In genomic region chr8:113882558-113882957, GRCm38 (mm10) we compare ENCODE assay signal across 26 mouse cellular contexts. TPM values are rescaled to one million over a fixed set of nuclear protein-coding genes. Genes with fewer than 3 reads are reported as not detected.
DNase-seq lines count a peak whose midpoint lies in the region; ATAC-seq lines count a peak whose summit lies in the region.
"Had no signal": no experiment of that assay in that cellular context is flagged by ENCODE, and none has a peak within 500 bp of the region (broad histone marks: within the 10 kb centered on the region; RNA-seq: fewer than 3 reads in every experiment).

No protein-coding gene starts in this region.

- no peaks in the 10 kb centered on the region for H3K4me1 ChIP-seq in heart, embryonic 11.5 days (ENCODE audit: control insufficient read depth, insufficient read depth, low read length)
- peaks cover 4% of the 10 kb centered on the region; the same call in 1 of the 2 replicates for H3K4me1 ChIP-seq in heart, embryonic 10.5 days
- H3K4me1 ChIP-seq in kidney, embryonic 15.5 days: 0 out of 2 replicates have a peak, but pooled peaks cover 12% of the 10 kb centered on the region
- H3K4me1 ChIP-seq in kidney, embryonic 16.5 days (ENCODE audit: insufficient read depth, low read length): no peaks in the 10 kb centered on the region

- H3K27ac ChIP-seq in heart, embryonic 11.5 days (ENCODE audit: low read depth, low read length): no peak overlapping the region
- no peak overlapping the region for H3K27ac ChIP-seq in heart, embryonic 10.5 days
- H3K27ac ChIP-seq in kidney, embryonic 15.5 days: no peak overlapping the region
- no peak overlapping the region for H3K27ac ChIP-seq in kidney, embryonic 16.5 days (ENCODE audit: low read length)

- H3K9ac ChIP-seq in heart, embryonic 11.5 days (ENCODE audit: low read depth, low read length): no peak overlapping the region
- H3K9ac ChIP-seq in kidney, embryonic 15.5 days: no peak overlapping the region
- no peak overlapping the region for H3K9ac ChIP-seq in kidney, embryonic 16.5 days (replicated peaks; ENCODE audit: low read length)

- H3K4me3 ChIP-seq in heart, embryonic 11.5 days (ENCODE audit: low read depth, low read length): no peak overlapping the region
- H3K4me3 ChIP-seq in heart, embryonic 10.5 days: no peak overlapping the region
- no peak overlapping the region for H3K4me3 ChIP-seq in kidney, embryonic 15.5 days (replicated peaks)
- H3K4me3 ChIP-seq in kidney, embryonic 16.5 days (ENCODE audit: low read length): no peak overlapping the region

- DNase-seq in heart, adult 11 months: peak; percentile 23
- DNase-seq in heart, embryonic 10.5 days (ENCODE audit: low spot score): peak; percentile 53
- DNase-seq in heart, postnatal 10 days: no peak
- DNase-seq in kidney, postnatal 10 days: no peak
- no peak for DNase-seq in kidney, postnatal 36 days
- DNase-seq: adrenal gland, adult 2 months; adrenal gland, adult 8-10 months; adrenal gland, postnatal 10 days; adrenal gland, postnatal 14 days; adrenal gland, postnatal 25 days; adrenal gland, postnatal 36 days; B cell, adult 2 months; cerebellum, adult 11 months; cerebellum, adult 11-12 months had no signal

- intact Hi-C loops in heart, postnatal 10 days (cut with DNase I): no loop called here

- ATAC-seq in heart, embryonic 11.5 days (replicated peaks; ENCODE audit: insufficient number of reproducible peaks, low FRiP score, low TSS enrichment): no peak
- ATAC-seq in kidney, embryonic 15.5 days (replicated peaks; ENCODE audit: low FRiP score): peak; percentile 43; the same call in 1 of the 2 replicates
- ATAC-seq in kidney, embryonic 16.5 days (ENCODE audit: low FRiP score, low TSS enrichment): 0 out of 2 replicates have a peak, but pooled peaks have one; percentile 63
- ATAC-seq: activated CD4-positive, CD25-positive, alpha-beta regulatory T cell, adult 4 months; CD4-positive, CD25-positive, alpha-beta regulatory T cell, adult 4 months; Patski had no signal

- H3K9me3 ChIP-seq in heart, embryonic 11.5 days (replicated peaks; ENCODE audit: control insufficient read depth, low read length): no peaks in the 10 kb centered on the region
- H3K9me3 ChIP-seq in heart, embryonic 10.5 days: no peaks in the 10 kb centered on the region
- H3K9me3 ChIP-seq in kidney, embryonic 15.5 days (replicated peaks): no peaks in the 10 kb centered on the region
- no peaks in the 10 kb centered on the region for H3K9me3 ChIP-seq in kidney, embryonic 16.5 days (ENCODE audit: low read length)

- no peak overlapping the region for H3K4me2 ChIP-seq in heart, embryonic 11.5 days
- H3K4me2 ChIP-seq in kidney, embryonic 15.5 days: no peak overlapping the region
- H3K4me2 ChIP-seq in kidney, embryonic 16.5 days (replicated peaks; ENCODE audit: low read depth, low read length): no peak overlapping the region

- no peaks in the 10 kb centered on the region for H3K27me3 ChIP-seq in heart, embryonic 11.5 days (ENCODE audit: control insufficient read depth, insufficient read depth, low read length)
- no peaks in the 10 kb centered on the region for H3K27me3 ChIP-seq in heart, embryonic 10.5 days (ENCODE audit: insufficient read depth, poor library complexity, severe bottlenecking)
- H3K27me3 ChIP-seq in kidney, embryonic 15.5 days: no peaks in the 10 kb centered on the region
- H3K27me3 ChIP-seq in kidney, embryonic 16.5 days (ENCODE audit: insufficient read depth, low read length): peaks cover 3% of the 10 kb centered on the region; the same call in 1 of the 2 replicates
- H3K27me3 ChIP-seq: CH12.LX, Patski had no signal

- no peaks in the 10 kb centered on the region for H3K36me3 ChIP-seq in heart, embryonic 11.5 days (ENCODE audit: control insufficient read depth, insufficient read depth, low read length)
- H3K36me3 ChIP-seq in heart, embryonic 10.5 days: no peaks in the 10 kb centered on the region
- no peaks in the 10 kb centered on the region for H3K36me3 ChIP-seq in kidney, embryonic 15.5 days
- no peaks in the 10 kb centered on the region for H3K36me3 ChIP-seq in kidney, embryonic 16.5 days (ENCODE audit: insufficient read depth, low read length)
- H3K36me3 ChIP-seq: G1E had no signal

- 55% methylated on average over 2 of the region's 2 CpGs for WGBS in heart, embryonic 11.5 days (ENCODE audit: insufficient replicate concordance)
- 51% methylated on average over 2 of the region's 2 CpGs for WGBS in heart, embryonic 10.5 days
- WGBS in kidney, embryonic 15.5 days: 35% methylated on average over 2 of the region's 2 CpGs
- WGBS in kidney, embryonic 16.5 days: 31% methylated on average over 2 of the region's 2 CpGs

RNA-seq across cellular contexts. Expression of gene Adamts18, which starts 34.0 kb away (rescaled TPM):
- 3.2 and 4.6 TPM in 2 replicates for polyA plus RNA-seq in heart, embryonic 11.5 days (2014; fragmentation: Nextera tagmentation; extraction: Ambion mirVana)
- polyA plus RNA-seq in heart, embryonic 10.5 days (2016; fragmentation: Nextera tagmentation; extraction: Ambion mirVana): 1.2 and 5.2 TPM in 2 replicates
- under 1 TPM in 1 of 2 experiments, not detected in 1; 0.10 TPM for total RNA-seq in heart, postnatal 10 days (2021)
- polyA plus RNA-seq in kidney, embryonic 15.5 days (2015; fragmentation: Nextera tagmentation; extraction: Ambion mirVana): 2.7 and 3.9 TPM in 2 replicates
- polyA plus RNA-seq in kidney, embryonic 16.5 days (2015; fragmentation: Nextera tagmentation; extraction: Ambion mirVana): 2.4 and 2.5 TPM in 2 replicates
- total RNA-seq: adrenal gland, adult 18-20 months; adrenal gland, adult 2 months; adrenal gland, postnatal 25 days; adrenal gland, postnatal 36 days; CH12.LX; ES-E14; MEL had no signal
- polyA plus RNA-seq: C2C12; CD4-positive, CD25-positive, alpha-beta regulatory T cell, adult 4 months; G1E; Patski had no signal

Comparison
In these comparisons a context has a peak if more than half of its experiments do, and no peak if none do; other contexts are left out.
1. DNase-seq: peak in heart, adult 11 months (single experiment) and heart, embryonic 10.5 days (single experiment); none in heart, postnatal 10 days (0 of 2), kidney, postnatal 10 days (single experiment) and kidney, postnatal 36 days (0 of 2).